Mouse (Mus musculus) embryonic facial prominence, embryonic 13.5 days (tissue): Measurements from ENCODE around the gene Tmsb15b2. TPM values are rescaled to one million over a fixed set of nuclear protein-coding genes. Genes with fewer than 3 reads are reported as not detected.
"Not testable (repeated sequence)": the region's sequence is repeated elsewhere in the genome, so short reads cannot be mapped to it uniquely, and the experiment has no call there.

Experiments used
- ATAC-seq: fragments of 200-750 bp; cut with Nextera tagmentation; 2 replicates; pipeline ENCODE4 v1.8.0; 2017; ENCODE audit warnings: low read depth; ENCODE audit not compliant: insufficient number of reproducible peaks, insufficient read depth, low FRiP score, low TSS enrichment
- H3K27ac ChIP-seq: fragments of 300-500 bp; sonication (generic); 2 replicates; pipeline ENCODE4 v1.5.1; 2015; ENCODE audit warnings: moderate library complexity, mild to moderate bottlenecking, inconsistent platforms
- H3K27me3 ChIP-seq: fragments of 300-500 bp; sonication (generic); 2 replicates; pipeline ENCODE4 v1.6.1; 2015; ENCODE audit warnings: mild to moderate bottlenecking, inconsistent platforms
- H3K36me3 ChIP-seq: fragments of 300-500 bp; sonication (generic); 2 replicates; pipeline ENCODE4 v1.6.1; 2015; ENCODE audit warnings: mild to moderate bottlenecking, inconsistent platforms
- H3K4me1 ChIP-seq: fragments of 300-500 bp; sonication (generic); 2 replicates; pipeline ENCODE4 v1.6.1; 2015; ENCODE audit warnings: inconsistent platforms
- H3K4me2 ChIP-seq: fragments of 300-500 bp; sonication (generic); 2 replicates; pipeline ENCODE4 v1.6.1; 2015; ENCODE audit warnings: moderate library complexity, mild to moderate bottlenecking, inconsistent platforms
- H3K4me3 ChIP-seq: fragments of 300-500 bp; sonication (generic); 2 replicates; pipeline ENCODE4 v1.5.1; 2015; ENCODE audit warnings: mild to moderate bottlenecking, inconsistent platforms
- H3K9ac ChIP-seq: fragments of 300-500 bp; sonication (generic); 2 replicates; pipeline ENCODE4 v1.6.1; 2015; ENCODE audit warnings: mild to moderate bottlenecking, inconsistent platforms
- H3K9me3 ChIP-seq: fragments of 300-500 bp; sonication (generic); 2 replicates; pipeline ENCODE4 v1.6.1; 2016; ENCODE audit warnings: inconsistent platforms
- WGBS: fragments of 180-500 bp; shearing (Covaris S2); methylation state at CpG from one replicate; pipeline ENCODE4 v1.1.7; 2015; ENCODE audit warnings: mixed read lengths; 5-methylcytosine and 5-hydroxymethylcytosine counted together
- polyA plus RNA-seq: library from polyadenylated mRNA; unstranded; fragments of >200 nt; fragmentation: Nextera tagmentation; extraction: Ambion mirVana; gene quantifications from 2 replicates; pipeline ENCODE4 v1.2.1, GENCODE M21; 2015

The Tmsb15b2 gene
- polyA plus RNA-seq, 1 experiment from 2014 or later: 101 TPM

- no peaks in the 10 kb centered on the region for H3K4me1 ChIP-seq
- WGBS: 31% methylated on average over 15 of the region's 15 CpGs
- no peaks in the 10 kb centered on the region; the same call in 1 of the 2 replicates for H3K27me3 ChIP-seq
- H3K4me2 ChIP-seq: peak within 1 kb of the TSS; percentile 57
- peak; percentile 99 for ATAC-seq
- H3K9ac ChIP-seq: peak within 1 kb of the TSS; percentile 65
- no peaks in the 10 kb centered on the region for H3K9me3 ChIP-seq
- no peaks in the 10 kb centered on the region for H3K36me3 ChIP-seq
- H3K27ac ChIP-seq: no peak within 1 kb of the TSS
- H3K4me3 ChIP-seq: peak within 1 kb of the TSS; percentile 52
Measured at GRCm38 (mm10) chrX:136976424-136977084, 1.3 kb upstream of the Tmsb15b2 start, which contains the start of the genes Tmsb15l and Tmsb15b1. Gene Tmsb15l, minus strand, starts transcription at chrX:136976869. Gene Tmsb15b1, minus strand, starts transcription at chrX:136976874.

- no peaks in the 10 kb centered on the region for H3K4me1 ChIP-seq
- no peak overlapping the region for H3K4me2 ChIP-seq
- no peak overlapping the region for H3K4me3 ChIP-seq
- no peaks in the 10 kb centered on the region for H3K27me3 ChIP-seq
- WGBS: 27% methylated on average over 2 of the region's 2 CpGs
- H3K9ac ChIP-seq: no peak overlapping the region
- no peak for ATAC-seq
- H3K36me3 ChIP-seq: no peaks in the 10 kb centered on the region
- no peak overlapping the region for H3K27ac ChIP-seq
- no peaks in the 10 kb centered on the region for H3K9me3 ChIP-seq
Measured at GRCm38 (mm10) chrX:136959688-136960087, 15.6 kb downstream of the Tmsb15b2 start.

- H3K4me1 ChIP-seq, H3K27ac ChIP-seq, H3K27me3 ChIP-seq, H3K9me3 ChIP-seq, H3K9ac ChIP-seq, ATAC-seq, H3K36me3 ChIP-seq: not testable (repeated sequence)
- peak overlapping the region; percentile 52 for H3K4me2 ChIP-seq
- peak overlapping the region; percentile 45 for H3K4me3 ChIP-seq
- WGBS: 57% methylated on average over 5 of the region's 5 CpGs
Measured at GRCm38 (mm10) chrX:136958300-136958699, 17.0 kb downstream of the Tmsb15b2 start.

- not testable (repeated sequence) for H3K36me3 ChIP-seq, H3K9me3 ChIP-seq, H3K4me1 ChIP-seq, H3K27me3 ChIP-seq, H3K27ac ChIP-seq
- WGBS: 30% methylated on average over 13 of the region's 13 CpGs
- peak overlapping the region; percentile 45 for H3K4me3 ChIP-seq
- H3K9ac ChIP-seq: peak overlapping the region; percentile 61; the same call in 1 of the 2 replicates
- ATAC-seq: peak; percentile 95
- H3K4me2 ChIP-seq: peak overlapping the region; percentile 52
Measured at GRCm38 (mm10) chrX:136957583-136958279, 17.6 kb downstream of the Tmsb15b2 start.

GRCm38 (mm10) chrX:136937985-136938384 lies 37.3 kb downstream of the Tmsb15b2 start:
- no peak for ATAC-seq
- Histone ChIP-seq H3K36me3 (no peaks in the 10 kb centered on the region), H3K9ac (no peak overlapping the region), H3K9me3 (no peaks in the 10 kb centered on the region), H3K27me3 (0 out of 2 replicates have a peak, but pooled peaks cover 2% of the 10 kb centered on the region), H3K4me2 (no peak overlapping the region), H3K4me1 (no peaks in the 10 kb centered on the region), H3K4me3 (no peak overlapping the region), H3K27ac (no peak overlapping the region)
- 57% methylated on average over 3 of the region's 3 CpGs for WGBS

GRCm38 (mm10) chrX:136927031-136927430 lies 48.3 kb downstream of the Tmsb15b2 start, which contains the start of gene H2bfm:
Gene H2bfm, plus strand, starts transcription at chrX:136927325.
- no peaks in the 10 kb centered on the region for H3K4me1 ChIP-seq
- no peak for ATAC-seq
- H3K4me2 ChIP-seq: no peak within 1 kb of the TSS
- peaks cover 3% of the 10 kb centered on the region; the same call in 1 of the 2 replicates for H3K9me3 ChIP-seq
- no peak within 1 kb of the TSS for H3K9ac ChIP-seq
- no peak within 1 kb of the TSS for H3K4me3 ChIP-seq
- WGBS: 91% methylated on average over 14 of the region's 14 CpGs
- no peak within 1 kb of the TSS for H3K27ac ChIP-seq
- H3K27me3 ChIP-seq: no peaks in the 10 kb centered on the region
- H3K36me3 ChIP-seq: no peaks in the 10 kb centered on the region

GRCm38 (mm10) chrX:136925863-136926262 lies 49.4 kb downstream of the Tmsb15b2 start:
- Histone ChIP-seq H3K4me3 (no peak overlapping the region), H3K4me1 (no peaks in the 10 kb centered on the region), H3K9me3 (peaks cover 3% of the 10 kb centered on the region; the same call in 1 of the 2 replicates), H3K27ac (no peak overlapping the region), H3K27me3 (no peaks in the 10 kb centered on the region), H3K9ac (no peak overlapping the region), H3K36me3 (no peaks in the 10 kb centered on the region), H3K4me2 (no peak overlapping the region)
- no peak for ATAC-seq

Other genes with a start within 250 kb of the Tmsb15b2 start
- 603 and 642 TPM in 2 replicates for gene Morf4l2, start 231.8 kb downstream of the Tmsb15b2 start, polyA plus RNA-seq
- not detected in 2 replicates for gene Glra4, start 195.4 kb downstream of the Tmsb15b2 start, polyA plus RNA-seq
- 9.5 and 9.7 TPM in 2 replicates for gene Plp1, start 152.8 kb downstream of the Tmsb15b2 start, polyA plus RNA-seq
- 0.31 and 0.56 TPM in 2 replicates for gene Rab9b, start 106.7 kb downstream of the Tmsb15b2 start, polyA plus RNA-seq
- gene H2bfm, start 48.2 kb downstream of the Tmsb15b2 start, polyA plus RNA-seq: not detected in 2 replicates
- gene Tmsb15l, start 1.4 kb upstream of the Tmsb15b2 start, polyA plus RNA-seq: 5.0 and 11.3 TPM in 2 replicates
- gene Tmsb15b1, start 1.4 kb upstream of the Tmsb15b2 start, polyA plus RNA-seq: 45.1 and 49.1 TPM in 2 replicates
- gene Zcchc18, start 17.7 kb upstream of the Tmsb15b2 start, polyA plus RNA-seq: 32.5 and 35.0 TPM in 2 replicates
- 14.1 and 14.4 TPM in 2 replicates for gene Slc25a53, start 62.8 kb upstream of the Tmsb15b2 start, polyA plus RNA-seq
- gene Fam199x, start 74.1 kb upstream of the Tmsb15b2 start, polyA plus RNA-seq: 7.8 and 8.8 TPM in 2 replicates
- not detected in 2 replicates for gene Esx1, start 146.6 kb upstream of the Tmsb15b2 start, polyA plus RNA-seq